Mouse (Mus musculus) WW6 (cell line): ENCODE results near the gene Ptgr2.
"Not testable (repeated sequence)": the region's sequence is repeated elsewhere in the genome, so short reads cannot be mapped to it uniquely, and the experiment has no call there.

Experiments used
- DNase-seq: peaks from one replicate; pipeline ENCODE4 v3.0.0-alpha.2; 2013; ENCODE audit warnings: low read depth, low spot score

Gene Ptgr2

GRCm38 (mm10) chr12:84304554-84304953 lies 19.5 kb downstream of the Ptgr2 start:
- no peak for DNase-seq

DNA sequence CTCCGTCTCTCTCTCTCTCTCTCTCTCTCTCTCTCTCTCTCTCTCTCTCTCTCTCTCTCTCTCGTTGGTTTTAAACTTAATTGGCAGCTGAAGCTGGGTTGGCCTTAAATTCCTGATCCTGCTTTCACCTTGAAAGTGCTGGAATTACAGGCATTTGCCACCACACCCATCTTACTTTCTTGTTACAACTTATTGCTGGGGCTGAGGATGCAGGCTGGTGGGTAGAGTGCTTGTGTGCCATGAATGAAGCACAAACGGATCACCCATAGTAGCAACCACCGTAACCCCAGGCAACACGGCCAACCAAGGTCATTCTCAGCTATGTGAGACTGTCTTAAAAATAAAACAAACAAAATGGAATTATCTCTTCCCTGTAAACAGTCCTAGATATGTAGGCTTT lies 26.3 kb downstream of the Ptgr2 start:
- no peak for DNase-seq

DNA sequence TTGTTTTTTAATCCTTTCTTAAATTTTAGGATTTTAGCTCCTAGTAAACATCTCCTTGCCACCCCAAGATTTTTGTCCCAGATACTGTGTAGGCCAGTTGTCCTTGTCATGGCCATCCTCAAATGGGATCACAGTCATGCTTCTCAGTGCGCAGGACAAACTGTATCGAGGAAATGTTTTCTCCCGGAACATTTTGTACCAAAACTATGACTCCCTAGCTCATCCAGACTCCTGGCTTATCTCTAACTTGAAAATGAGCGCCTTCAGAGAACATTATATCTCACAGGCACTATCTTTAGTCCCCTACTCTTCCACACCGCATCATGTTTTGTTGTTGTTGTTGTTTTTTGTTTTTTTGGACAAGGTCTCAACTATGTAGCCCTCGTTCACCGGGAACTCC lies 31.0 kb downstream of the Ptgr2 start:
- DNase-seq = no peak

DNA sequence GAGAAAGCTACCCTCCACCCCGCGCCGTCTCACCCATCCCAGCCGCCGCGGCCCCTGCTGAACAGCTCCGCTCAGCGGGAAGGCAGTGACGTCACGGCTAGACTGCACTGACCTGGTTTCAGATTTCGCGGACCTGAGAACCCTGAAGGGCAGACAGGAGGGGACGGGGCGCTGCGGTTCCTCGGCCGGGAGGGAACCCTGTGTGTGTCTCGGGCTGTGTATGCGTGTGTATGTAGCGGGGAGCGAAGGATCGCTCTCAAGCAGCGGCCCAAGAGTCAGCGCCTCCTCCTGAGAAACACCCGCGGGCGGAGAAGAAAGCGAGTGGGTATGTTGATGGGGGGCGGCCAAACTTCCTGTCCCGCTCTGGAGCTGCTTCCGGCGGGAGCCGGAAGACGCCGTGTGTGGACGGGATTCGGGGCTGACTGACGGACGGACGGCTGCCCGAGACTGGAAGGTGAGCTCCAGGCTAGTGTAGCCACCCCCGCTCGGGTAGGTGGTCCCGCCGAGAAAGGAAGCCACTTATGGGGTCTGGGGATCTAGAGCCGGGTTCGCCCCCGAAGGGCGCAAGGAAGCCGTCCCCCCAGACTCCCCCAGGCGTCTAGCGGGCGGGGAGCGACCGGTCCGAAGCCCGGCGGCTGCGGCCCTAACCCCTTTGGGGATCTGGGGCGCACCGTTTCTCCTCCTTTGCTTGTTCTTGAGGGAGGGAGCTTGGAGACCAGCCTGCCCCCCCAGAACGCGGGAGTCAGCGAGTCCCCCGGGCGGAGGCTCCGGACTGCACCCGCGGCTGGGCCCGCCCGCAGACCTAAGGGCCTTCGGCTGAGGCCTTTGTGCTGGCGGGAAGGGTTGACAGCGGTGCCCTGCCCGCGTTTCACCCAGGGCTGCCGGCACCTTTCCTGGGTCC lies 31.9 kb downstream of the Ptgr2 start, which contains the start of gene Zfp410:
Gene Zfp410, plus strand, starts transcription at position 132 of the 901 bp plus-strand sequence.
- peak; percentile 80 for DNase-seq

- DNase-seq = no peak
These were observed 42.1 kb downstream of the Ptgr2 start for GRCm38 (mm10) chr12:84327111-84327512.

- DNase-seq = no peak
These were observed 52.1 kb downstream of the Ptgr2 start for GRCm38 (mm10) chr12:84336963-84337625.

- no peak for DNase-seq
These were observed 62.2 kb downstream of the Ptgr2 start for GRCm38 (mm10) chr12:84347192-84347591.

- DNase-seq = not testable (repeated sequence)
These were observed 73.7 kb downstream of the Ptgr2 start for GRCm38 (mm10) chr12:84358699-84359098.

DNA sequence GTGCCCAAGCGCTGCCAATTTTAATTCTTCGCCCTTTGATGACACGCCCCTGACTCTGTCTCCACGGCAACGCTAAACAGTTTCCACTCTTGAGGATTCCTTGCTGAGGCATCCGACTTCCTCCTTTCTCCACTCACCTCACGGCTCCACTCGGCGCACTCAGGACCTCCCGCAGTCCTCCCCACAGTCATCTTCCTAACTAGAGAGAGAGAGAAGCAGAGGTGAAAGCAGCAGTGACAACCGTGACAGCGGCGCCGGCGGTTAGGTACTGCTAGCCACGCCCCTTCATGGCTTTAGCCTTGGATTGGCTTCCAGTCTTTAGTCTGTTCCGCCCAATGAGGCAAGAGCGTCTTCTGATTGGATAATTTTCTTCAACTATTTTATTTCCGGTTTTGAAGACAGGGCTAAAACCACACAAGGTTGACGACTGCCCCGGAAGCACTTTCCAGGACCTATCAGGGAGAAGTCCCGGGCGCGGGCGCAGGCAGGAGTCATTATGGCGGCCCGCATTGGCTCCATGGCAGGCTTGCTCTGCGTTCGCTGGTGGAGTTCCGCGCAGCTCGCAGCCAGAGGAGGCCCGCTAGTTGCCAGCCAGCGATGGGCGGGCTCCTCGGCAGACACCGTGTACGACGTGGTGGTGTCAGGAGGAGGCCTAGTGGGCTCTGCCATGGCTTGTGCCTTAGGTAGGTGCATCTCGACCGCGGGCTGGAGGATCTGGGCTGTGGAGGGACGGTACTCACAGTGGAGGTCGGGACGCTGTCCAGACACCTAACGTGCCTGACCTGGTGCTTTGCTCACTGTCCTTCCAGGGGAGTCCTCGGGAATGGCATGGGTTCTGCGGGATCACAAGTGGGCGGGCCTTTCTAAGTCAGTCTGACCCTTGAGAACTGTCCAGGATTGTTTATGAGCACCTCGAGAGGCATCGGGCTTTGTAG lies 76.8 kb downstream of the Ptgr2 start, which contains the start of the genes Coq6 and Fam161b:
Gene Coq6, plus strand, starts transcription at position 103 of the 935 bp plus-strand sequence.
Gene Fam161b, minus strand, starts transcription at position 279 of the 935 bp plus-strand sequence.
- peak; percentile 86 for DNase-seq

GRCm38 (mm10) chr12:84362872-84363271 lies 77.8 kb downstream of the Ptgr2 start:
- DNase-seq = no peak

- no peak for DNase-seq
These were observed 79.3 kb downstream of the Ptgr2 start for GRCm38 (mm10) chr12:84364291-84364690.

- no peak for DNase-seq
These were observed 80.1 kb downstream of the Ptgr2 start for GRCm38 (mm10) chr12:84365137-84365536.
